Mouse (Mus musculus) small intestine, adult 2 months (tissue): ENCODE data around the gene Sf3b1.

Experiments
- CTCF ChIP-seq: fragments of 200-500 bp; IDR thresholded peaks from 2 replicates; pipeline ENCODE4 v1.5.1; 2012; ENCODE audit warnings: low read depth, mild to moderate bottlenecking, control low read depth, inconsistent platforms, low read length, moderate library complexity, mixed read lengths; ENCODE audit not compliant: insufficient replicate concordance, insufficient read length; ENCODE audit errors: extremely low read depth
- POLR2A ChIP-seq: fragments of 200-500 bp; IDR thresholded peaks from 2 replicates; pipeline ENCODE4 v1.6.1; 2012; ENCODE audit warnings: low read depth, mild to moderate bottlenecking, control low read depth, inconsistent platforms, low read length, moderate library complexity

DNA sequence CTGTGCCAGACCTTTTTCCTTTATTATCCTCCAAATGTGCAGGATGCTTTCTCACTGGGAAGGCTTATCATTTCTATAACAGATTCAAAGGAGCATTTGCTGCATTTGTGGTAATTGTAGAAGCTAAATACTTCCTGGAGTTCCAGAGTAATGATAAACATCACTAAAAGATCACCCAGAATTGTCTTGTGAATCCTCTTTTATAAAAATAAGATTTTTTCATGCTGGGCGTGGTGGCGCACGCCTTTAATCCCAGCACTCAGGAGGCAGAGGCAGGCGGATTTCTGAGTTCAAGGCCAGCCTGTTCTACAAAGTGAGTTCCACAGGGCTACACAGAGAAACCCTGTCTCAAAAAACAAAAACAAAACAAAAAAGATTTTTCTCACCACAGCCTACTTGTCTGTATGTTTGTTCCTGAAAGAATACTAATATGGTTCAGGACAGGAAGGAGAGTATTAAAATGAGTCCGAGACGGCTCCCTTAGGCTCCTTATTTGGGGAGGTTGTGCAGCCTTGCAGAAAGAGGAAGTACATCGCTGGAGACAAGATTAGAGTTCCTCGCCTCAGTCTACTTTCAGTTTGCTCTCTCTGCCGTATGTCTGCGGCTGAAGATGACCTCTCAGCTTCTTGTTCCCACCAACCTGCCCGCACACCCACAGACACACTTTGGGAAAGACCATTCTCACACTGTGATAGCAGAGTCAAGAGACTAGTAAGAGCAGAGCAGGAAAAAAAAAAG is 1.4 kb upstream of the Sf3b1 start:
- peak; percentile 47; the same call in 1 of the 2 replicates for TF ChIP-seq POLR2A
- no peak for TF ChIP-seq CTCF
